Mouse (Mus musculus): ENCODE results near the gene Mindy4. TPM values are rescaled to one million over a fixed set of nuclear protein-coding genes. Genes with fewer than 3 reads are reported as not detected.

The Mindy4 gene
- polyA plus RNA-seq, 1 experiment from 2014 or later: 15.2 TPM

DNA sequence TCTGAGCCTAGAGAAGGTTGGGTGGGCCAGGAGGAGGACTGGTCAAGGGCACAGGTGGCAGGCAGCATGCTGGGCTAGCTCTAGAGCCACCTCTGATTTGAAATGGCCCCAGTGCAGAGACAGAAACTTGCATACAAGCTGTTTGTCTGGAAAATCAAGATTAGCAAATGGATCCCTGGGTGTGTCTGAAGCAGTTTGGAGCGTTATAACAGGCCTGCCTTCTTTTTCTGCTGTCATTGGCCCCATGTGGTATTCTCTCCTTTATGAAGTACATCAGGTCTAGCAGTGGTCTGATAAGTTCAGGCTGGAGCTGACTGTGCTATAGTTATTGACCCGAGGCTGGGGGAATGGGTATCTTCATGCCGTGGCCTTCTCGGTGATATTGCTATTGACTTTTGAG, 110.7 kb downstream of the Mindy4 start:
- H3K9ac ChIP-seq: no peak overlapping the region
- H3K9me3 ChIP-seq: no peaks in the 10 kb centered on the region
- H3K27ac ChIP-seq: peak overlapping the region; percentile 27; the same call in 1 of the 2 replicates
- 0 out of 2 replicates have a peak, but pooled peaks cover 6% of the 10 kb centered on the region for H3K4me1 ChIP-seq
- no peak overlapping the region for H3K4me2 ChIP-seq
- no peaks in the 10 kb centered on the region for H3K27me3 ChIP-seq
- 83% methylated on average over 4 of the region's 4 CpGs for WGBS
- no peak for ATAC-seq (ENCODE audit: insufficient number of reproducible peaks, low FRiP score, low TSS enrichment, low read depth)
- H3K4me3 ChIP-seq: no peak overlapping the region
- H3K36me3 ChIP-seq: peaks cover 9% of the 10 kb centered on the region; the same call in 1 of the 2 replicates

GRCm38 (mm10) chr6:55314628-55315027, 111.4 kb downstream of the Mindy4 start:
- Histone ChIP-seq H3K4me1 (0 out of 2 replicates have a peak, but pooled peaks cover 13% of the 10 kb centered on the region), H3K27me3 (no peaks in the 10 kb centered on the region), H3K9ac (no peak overlapping the region), H3K27ac (no peak overlapping the region), H3K4me3 (no peak overlapping the region), H3K9me3 (no peaks in the 10 kb centered on the region), H3K4me2 (no peak overlapping the region), H3K36me3 (peaks cover 9% of the 10 kb centered on the region; the same call in 1 of the 2 replicates)
- 57% methylated on average over 8 of the region's 8 CpGs for WGBS
- 0 out of 2 replicates have a peak, but pooled peaks have one; percentile 31 for ATAC-seq (ENCODE audit: insufficient number of reproducible peaks, low FRiP score, low TSS enrichment, low read depth)

- no peaks in the 10 kb centered on the region for H3K9me3 ChIP-seq
- no peak overlapping the region for H3K9ac ChIP-seq
- ATAC-seq (ENCODE audit: insufficient number of reproducible peaks, low FRiP score, low TSS enrichment, low read depth): no peak
These were observed 115.4 kb downstream of the Mindy4 start for GRCm38 (mm10) chr6:55318597-55318996.

DNA sequence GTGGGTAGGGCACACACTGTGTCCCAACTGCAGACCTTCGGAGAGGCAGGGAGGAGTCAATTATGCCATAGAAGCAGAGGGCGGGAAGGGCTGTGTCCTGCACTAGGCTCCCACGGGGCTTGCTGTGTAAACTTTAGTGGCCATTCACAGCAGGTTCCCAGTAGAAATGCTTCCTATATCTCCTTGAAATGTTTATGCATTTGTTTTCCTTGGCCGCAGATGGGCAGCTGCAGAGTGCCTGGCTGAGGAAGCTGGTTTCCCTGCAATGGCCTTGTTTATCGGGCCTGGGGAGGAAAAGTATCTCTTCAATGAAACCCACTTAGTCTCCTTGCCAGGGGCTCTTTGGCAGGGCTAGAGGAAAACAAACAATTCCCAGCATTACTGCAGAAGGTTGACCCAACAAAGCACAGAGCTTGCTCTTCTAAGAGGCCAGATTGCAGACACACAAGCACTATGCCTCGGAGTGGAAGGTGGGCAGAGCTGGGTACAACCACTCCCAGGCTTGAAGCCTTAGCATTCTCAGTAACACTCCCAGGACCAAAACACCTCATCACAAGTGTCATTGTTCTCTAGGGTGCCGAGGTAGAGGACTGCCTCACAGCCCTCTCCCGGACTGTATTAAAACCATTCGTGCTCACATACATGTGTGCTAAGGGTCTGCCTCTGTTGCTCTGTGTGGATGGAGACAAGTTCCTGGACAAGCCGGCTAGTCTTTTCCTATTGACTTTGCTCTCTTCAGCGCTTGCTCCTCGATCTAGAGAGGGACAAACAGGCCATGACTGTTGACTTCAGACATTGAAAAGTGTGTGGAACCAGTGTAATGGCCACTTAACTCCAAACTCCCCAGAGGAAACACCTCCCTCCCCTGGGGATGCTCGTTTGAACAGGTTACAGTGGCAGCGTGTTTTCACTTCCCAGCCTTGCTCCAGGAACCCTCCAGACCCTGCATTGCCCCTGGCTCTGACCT, 116.7 kb downstream of the Mindy4 start:
- Histone ChIP-seq H3K9ac (no peak overlapping the region), H3K9me3 (no peaks in the 10 kb centered on the region), H3K27ac (peak overlapping the region; percentile 38; the same call in 1 of the 2 replicates), H3K27me3 (no peaks in the 10 kb centered on the region), H3K4me1 (0 out of 2 replicates have a peak, but pooled peaks cover 7% of the 10 kb centered on the region), H3K4me2 (no peak overlapping the region), H3K36me3 (0 out of 2 replicates have a peak, but pooled peaks cover 5% of the 10 kb centered on the region), H3K4me3 (no peak overlapping the region)
- no peak for ATAC-seq (ENCODE audit: insufficient number of reproducible peaks, low FRiP score, low TSS enrichment, low read depth)
- WGBS: 60% methylated on average over 14 of the region's 14 CpGs

More at GRCm38 (mm10) chr6:55318597-55318996, 115.4 kb downstream of the Mindy4 start:
- H3K27ac ChIP-seq: no peak overlapping the region
- no peak overlapping the region for H3K4me3 ChIP-seq
- H3K27me3 ChIP-seq: no peaks in the 10 kb centered on the region
- 0 out of 2 replicates have a peak, but pooled peaks cover 5% of the 10 kb centered on the region for H3K36me3 ChIP-seq
- 0 out of 2 replicates have a peak, but pooled peaks cover 10% of the 10 kb centered on the region for H3K4me1 ChIP-seq
- no peak overlapping the region for H3K4me2 ChIP-seq
- 95% methylated on average over 3 of the region's 3 CpGs for WGBS

GRCm38 (mm10) chr6:55320894-55321293, 117.7 kb downstream of the Mindy4 start:
- 0 out of 2 replicates have a peak, but pooled peaks cover 5% of the 10 kb centered on the region for H3K36me3 ChIP-seq
- H3K9me3 ChIP-seq: no peaks in the 10 kb centered on the region
- no peak overlapping the region for H3K4me2 ChIP-seq
- no peak for ATAC-seq (ENCODE audit: insufficient number of reproducible peaks, low FRiP score, low TSS enrichment, low read depth)
- H3K4me1 ChIP-seq: 0 out of 2 replicates have a peak, but pooled peaks cover 7% of the 10 kb centered on the region
- no peak overlapping the region for H3K4me3 ChIP-seq
- H3K27me3 ChIP-seq: no peaks in the 10 kb centered on the region
- H3K9ac ChIP-seq: no peak overlapping the region
- no peak overlapping the region for H3K27ac ChIP-seq
- 85% methylated on average over 4 of the region's 4 CpGs for WGBS

DNA sequence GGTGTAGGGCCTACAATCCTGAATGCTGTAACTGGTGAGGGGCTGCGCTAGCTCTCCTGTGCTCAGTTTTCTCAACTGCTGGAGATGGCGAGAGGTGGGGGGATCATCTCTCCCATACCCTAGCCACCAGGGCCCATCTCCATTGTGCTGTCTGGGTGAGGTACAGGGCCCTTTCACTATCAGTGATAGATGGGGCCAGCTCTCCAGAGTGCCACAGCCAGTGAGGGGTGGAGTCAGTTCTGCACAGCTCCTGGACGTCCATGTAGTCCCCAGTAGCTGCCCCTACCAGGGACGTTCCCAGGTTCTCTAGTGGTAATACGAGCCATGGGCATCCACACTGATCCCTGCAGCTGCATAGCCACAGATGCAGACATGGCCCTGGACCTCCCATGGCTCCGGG, 118.3 kb downstream of the Mindy4 start:
- Histone ChIP-seq H3K36me3 (0 out of 2 replicates have a peak, but pooled peaks cover 5% of the 10 kb centered on the region), H3K4me1 (0 out of 2 replicates have a peak, but pooled peaks cover 7% of the 10 kb centered on the region), H3K27ac (no peak overlapping the region), H3K4me3 (no peak overlapping the region), H3K4me2 (no peak overlapping the region), H3K9ac (no peak overlapping the region), H3K9me3 (no peaks in the 10 kb centered on the region), H3K27me3 (no peaks in the 10 kb centered on the region)
- WGBS: 66% methylated on average over 6 of the region's 6 CpGs
- no peak for ATAC-seq (ENCODE audit: insufficient number of reproducible peaks, low FRiP score, low TSS enrichment, low read depth)

DNA sequence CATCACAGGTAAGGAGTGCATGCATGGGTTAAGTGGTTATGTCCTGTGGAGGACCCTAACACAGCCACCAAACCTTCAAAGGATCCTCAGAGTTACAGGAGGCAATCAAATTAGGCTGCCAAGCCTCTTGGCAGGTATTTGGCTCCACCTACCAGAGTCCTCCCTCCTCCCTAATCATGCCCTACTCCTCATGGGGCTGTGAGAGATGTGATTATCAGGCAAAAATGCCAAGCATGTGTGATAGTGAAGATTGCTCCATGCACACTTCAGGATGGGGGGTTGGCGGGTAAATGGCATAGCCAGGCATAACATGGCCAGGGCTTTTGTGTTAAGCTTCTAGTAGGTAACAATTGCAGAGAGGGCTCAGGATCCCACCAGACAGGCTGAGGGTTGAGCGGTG, 119.8 kb downstream of the Mindy4 start:
- Histone ChIP-seq H3K27ac (no peak overlapping the region), H3K36me3 (0 out of 2 replicates have a peak, but pooled peaks cover 5% of the 10 kb centered on the region), H3K4me2 (no peak overlapping the region), H3K27me3 (no peaks in the 10 kb centered on the region), H3K9ac (no peak overlapping the region), H3K4me1 (peaks cover 13% of the 10 kb centered on the region; the same call in 1 of the 2 replicates), H3K4me3 (no peak overlapping the region), H3K9me3 (no peaks in the 10 kb centered on the region)
- WGBS: 84% methylated on average over 2 of the region's 2 CpGs
- ATAC-seq (ENCODE audit: insufficient number of reproducible peaks, low FRiP score, low TSS enrichment, low read depth): no peak

DNA sequence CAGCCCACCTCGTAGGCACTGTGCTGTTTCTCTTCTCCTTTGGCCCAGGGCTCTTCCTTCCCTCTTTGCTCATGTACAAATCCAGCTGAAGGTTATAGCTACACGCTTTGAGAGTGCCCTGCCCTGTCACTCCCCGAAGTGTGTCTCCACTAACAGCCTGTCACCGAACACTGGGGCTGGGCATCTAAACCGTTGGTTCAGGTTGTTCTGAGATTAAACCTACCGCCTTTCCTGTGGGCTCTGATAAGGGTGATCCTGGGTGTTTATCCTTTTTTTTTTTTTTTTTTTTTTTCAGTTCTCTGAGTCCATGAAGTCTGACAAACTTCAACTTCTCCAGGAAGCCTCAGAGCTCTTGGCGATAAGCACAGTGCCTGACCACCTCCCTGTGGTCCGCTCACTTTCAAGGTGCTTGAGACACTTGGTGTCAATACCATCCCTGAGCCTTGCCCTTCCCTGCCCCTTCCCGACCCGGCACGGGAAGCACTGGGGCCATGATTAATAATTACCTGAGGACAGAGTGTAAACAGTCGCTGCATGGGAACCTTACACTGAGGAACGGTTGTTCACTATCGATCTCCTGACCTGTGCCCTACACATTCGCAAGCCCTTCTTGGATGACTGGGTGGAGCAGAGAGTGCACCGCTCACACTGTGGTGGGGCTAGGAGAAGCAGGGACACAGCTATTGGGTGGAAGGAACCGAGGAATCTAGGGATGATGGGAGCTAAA, 120.9 kb downstream of the Mindy4 start:
- no peak for ATAC-seq (ENCODE audit: insufficient number of reproducible peaks, low FRiP score, low TSS enrichment, low read depth)

GRCm38 (mm10) chr6:55324785-55325184, 121.6 kb downstream of the Mindy4 start:
- no peak for ATAC-seq (ENCODE audit: insufficient number of reproducible peaks, low FRiP score, low TSS enrichment, low read depth)
- no peaks in the 10 kb centered on the region for H3K9me3 ChIP-seq
- whole genome bisulfite sequencing: 74% methylated on average over 1 of the region's 1 CpGs
- peaks cover 6% of the 10 kb centered on the region; the same call in 1 of the 2 replicates for H3K4me1 ChIP-seq
- no peak overlapping the region for H3K27ac ChIP-seq
- no peaks in the 10 kb centered on the region for H3K36me3 ChIP-seq
- H3K9ac ChIP-seq: no peak overlapping the region
- H3K4me3 ChIP-seq: no peak overlapping the region
- no peaks in the 10 kb centered on the region for H3K27me3 ChIP-seq
- H3K4me2 ChIP-seq: no peak overlapping the region

More for the DNA sequence above, 120.9 kb downstream of the Mindy4 start:
- H3K9ac ChIP-seq: no peak overlapping the region
- peaks cover 11% of the 10 kb centered on the region; the same call in 1 of the 2 replicates for H3K4me1 ChIP-seq
- WGBS: 84% methylated on average over 17 of the region's 17 CpGs
- H3K27me3 ChIP-seq: no peaks in the 10 kb centered on the region
- no peak overlapping the region for H3K27ac ChIP-seq
- no peak overlapping the region for H3K4me2 ChIP-seq
- no peaks in the 10 kb centered on the region for H3K36me3 ChIP-seq
- H3K9me3 ChIP-seq: no peaks in the 10 kb centered on the region
- no peak overlapping the region for H3K4me3 ChIP-seq

DNA sequence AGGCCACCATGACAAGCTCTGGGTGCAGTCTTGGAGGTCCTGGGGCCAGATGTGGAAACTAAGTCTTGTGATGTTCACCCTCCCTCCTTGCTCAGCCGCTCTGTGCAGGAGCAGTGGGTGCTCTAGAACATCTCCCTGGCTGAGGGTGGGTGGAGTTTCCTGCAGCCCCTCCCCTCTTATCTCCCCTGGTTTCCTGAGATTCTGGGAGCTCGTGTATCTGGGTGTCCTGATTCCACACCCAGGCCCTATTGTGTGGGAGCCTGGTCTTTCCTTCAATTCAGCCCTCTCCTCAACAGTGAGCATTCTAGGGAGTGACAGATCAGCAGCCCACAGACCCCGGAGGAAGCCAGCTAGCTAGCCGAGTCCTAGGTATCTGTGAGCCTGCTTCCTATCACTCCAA, 123.1 kb downstream of the Mindy4 start:
- ATAC-seq (ENCODE audit: insufficient number of reproducible peaks, low FRiP score, low TSS enrichment, low read depth): no peak
- no peak overlapping the region for H3K27ac ChIP-seq
- WGBS: 74% methylated on average over 4 of the region's 4 CpGs

GRCm38 (mm10) chr6:55327326-55327725, 124.1 kb downstream of the Mindy4 start:
- no peak overlapping the region for H3K4me3 ChIP-seq
- H3K27ac ChIP-seq: no peak overlapping the region
- peaks cover 23% of the 10 kb centered on the region for H3K4me1 ChIP-seq
- no peak for ATAC-seq (ENCODE audit: insufficient number of reproducible peaks, low FRiP score, low TSS enrichment, low read depth)
- no peaks in the 10 kb centered on the region for H3K36me3 ChIP-seq
- H3K27me3 ChIP-seq: no peaks in the 10 kb centered on the region
- H3K4me2 ChIP-seq: no peak overlapping the region
- no peaks in the 10 kb centered on the region for H3K9me3 ChIP-seq
- whole genome bisulfite sequencing: 67% methylated on average over 13 of the region's 13 CpGs
- no peak overlapping the region for H3K9ac ChIP-seq

More for the DNA sequence above, 123.1 kb downstream of the Mindy4 start:
- peaks cover 12% of the 10 kb centered on the region for H3K4me1 ChIP-seq
- no peak overlapping the region for H3K9ac ChIP-seq
- no peaks in the 10 kb centered on the region for H3K9me3 ChIP-seq
- no peaks in the 10 kb centered on the region for H3K36me3 ChIP-seq
- no peak overlapping the region for H3K4me2 ChIP-seq
- no peaks in the 10 kb centered on the region for H3K27me3 ChIP-seq
- H3K4me3 ChIP-seq: no peak overlapping the region

Measured in limb, embryonic 15.5 days (tissue).